Mouse (Mus musculus) kidney, adult 2 months (tissue): ENCODE measurements around the gene Larp1b. TPM values are rescaled to one million over a fixed set of nuclear protein-coding genes. Genes with fewer than 3 reads are reported as not detected.
A peak's percentile ranks its signal among the peaks of the same experiment; 100 is the strongest.

Experiments used
- DNase-seq: peaks from one replicate; pipeline ENCODE4 v3.0.0; 2021
- H3K27ac ChIP-seq: fragments of 200-500 bp; 2 replicates; pipeline ENCODE4 v1.5.1; 2012; ENCODE audit warnings: low read depth, low read length, control low read depth, inconsistent platforms; ENCODE audit not compliant: insufficient read depth
- H3K27me3 ChIP-seq: fragments of 200-500 bp; replicated peaks from 2 replicates; pipeline ENCODE4 v1.6.1; 2012; ENCODE audit warnings: mild to moderate bottlenecking, moderate library complexity, low read length, inconsistent platforms; ENCODE audit not compliant: control insufficient read depth, insufficient read depth
- H3K36me3 ChIP-seq: fragments of 200-500 bp; 2 replicates; pipeline ENCODE4 v1.6.1; 2012; ENCODE audit warnings: mild to moderate bottlenecking, moderate library complexity, low read length, inconsistent platforms; ENCODE audit not compliant: control insufficient read depth, insufficient read depth
- H3K4me1 ChIP-seq: fragments of 200-500 bp; 2 replicates; pipeline ENCODE4 v1.6.1; 2011; ENCODE audit warnings: low read length; ENCODE audit not compliant: control insufficient read depth, insufficient read depth
- H3K4me3 ChIP-seq: fragments of 200-500 bp; 2 replicates; pipeline ENCODE4 v1.5.1; 2011; ENCODE audit warnings: mild to moderate bottlenecking, low read depth, low read length, control low read depth; ENCODE audit not compliant: insufficient read depth
- CTCF ChIP-seq: fragments of 200-500 bp; conservative IDR thresholded peaks from 2 replicates; pipeline ENCODE4 v1.5.1; 2011; ENCODE audit warnings: low read depth, mild to moderate bottlenecking, control low read depth, low read length, moderate library complexity, mixed read lengths; ENCODE audit not compliant: insufficient read depth, insufficient read length
- POLR2A ChIP-seq: fragments of 200-500 bp; IDR thresholded peaks from one replicate; pipeline ENCODE4 v1.6.1; 2011; ENCODE audit warnings: low read depth, low read length, control low read depth
- WGBS: fragments of 180-500 bp; shearing (Covaris S2); methylation state at CpG from one replicate; pipeline ENCODE4 v1.1.7; 2018; 5-methylcytosine and 5-hydroxymethylcytosine counted together
- polyA plus RNA-seq: library from polyadenylated mRNA; depleted of rRNA; stranded (reverse); fragments of >200 nt; gene quantifications from 2 replicates; pipeline ENCODE4 v1.2.3, GENCODE M21; 2012

Gene Larp1b
- polyA plus RNA-seq, 1 experiment, result 15.6 TPM

- TF ChIP-seq POLR2A, result no peak
- TF ChIP-seq CTCF, result no peak
- Histone ChIP-seq H3K27ac (no peak overlapping the region), H3K27me3 (no peaks in the 10 kb centered on the region), H3K4me3 (no peak overlapping the region), H3K36me3 (no peaks in the 10 kb centered on the region), H3K4me1 (no peaks in the 10 kb centered on the region)
- no peak for DNase-seq
- WGBS, result 65% methylated on average over 11 of the region's 11 CpGs
These were observed 94.2 kb downstream of the Larp1b start for GRCm38 (mm10) chr3:41043756-41044354.

GRCm38 (mm10) chr3:41047838-41048237, 98.2 kb downstream of the Larp1b start:
- no peak for DNase-seq
- H3K4me3 ChIP-seq, result no peak overlapping the region
- TF ChIP-seq CTCF (no peak), POLR2A (no peak)
- no peak overlapping the region for H3K27ac ChIP-seq
- no peaks in the 10 kb centered on the region for H3K27me3 ChIP-seq
- no peaks in the 10 kb centered on the region for H3K4me1 ChIP-seq
- H3K36me3 ChIP-seq, result no peaks in the 10 kb centered on the region
- WGBS, result 88% methylated on average over 6 of the region's 6 CpGs

GRCm38 (mm10) chr3:41053334-41053733, 103.7 kb downstream of the Larp1b start:
- Histone ChIP-seq H3K36me3 (no peaks in the 10 kb centered on the region), H3K27me3 (no peaks in the 10 kb centered on the region), H3K4me3 (no peak overlapping the region), H3K4me1 (no peaks in the 10 kb centered on the region), H3K27ac (no peak overlapping the region)
- no peak for DNase-seq
- WGBS, result 93% methylated on average over 3 of the region's 3 CpGs
- TF ChIP-seq CTCF, result no peak
- TF ChIP-seq POLR2A, result no peak

GRCm38 (mm10) chr3:41058395-41058794, 108.8 kb downstream of the Larp1b start:
- WGBS, result 55% methylated on average over 2 of the region's 2 CpGs
- peak; percentile 16 for DNase-seq
- H3K27ac ChIP-seq, result no peak overlapping the region

GRCm38 (mm10) chr3:41059249-41059648, 109.6 kb downstream of the Larp1b start:
- Histone ChIP-seq H3K4me3 (no peak overlapping the region), H3K36me3 (no peaks in the 10 kb centered on the region), H3K27ac (no peak overlapping the region), H3K27me3 (no peaks in the 10 kb centered on the region), H3K4me1 (no peaks in the 10 kb centered on the region)
- DNase-seq, result no peak
- 91% methylated on average over 3 of the region's 3 CpGs for WGBS
- TF ChIP-seq POLR2A (no peak), CTCF (no peak)

More at GRCm38 (mm10) chr3:41058395-41058794, 108.8 kb downstream of the Larp1b start:
- TF ChIP-seq CTCF, result no peak
- no peak for TF ChIP-seq POLR2A
- no peak overlapping the region for H3K4me3 ChIP-seq
- H3K36me3 ChIP-seq, result no peaks in the 10 kb centered on the region
- H3K4me1 ChIP-seq, result no peaks in the 10 kb centered on the region
- no peaks in the 10 kb centered on the region for H3K27me3 ChIP-seq

- Histone ChIP-seq H3K4me3 (no peak overlapping the region), H3K4me1 (0 out of 2 replicates have a peak, but pooled peaks cover 2% of the 10 kb centered on the region), H3K36me3 (no peaks in the 10 kb centered on the region), H3K27me3 (no peaks in the 10 kb centered on the region), H3K27ac (no peak overlapping the region)
- WGBS, result 67% methylated on average over 3 of the region's 3 CpGs
- TF ChIP-seq POLR2A, result no peak
- TF ChIP-seq CTCF, result no peak
- DNase-seq, result no peak
These were observed 112.4 kb downstream of the Larp1b start for GRCm38 (mm10) chr3:41061831-41062565.

- WGBS, result 94% methylated on average over 2 of the region's 2 CpGs
- no peak for DNase-seq
- H3K27ac ChIP-seq, result no peak overlapping the region
These were observed 113.1 kb downstream of the Larp1b start for GRCm38 (mm10) chr3:41062758-41063157.

More at GRCm38 (mm10) chr3:41062758-41063157, 113.1 kb downstream of the Larp1b start:
- TF ChIP-seq POLR2A (no peak), CTCF (no peak)
- Histone ChIP-seq H3K36me3 (no peaks in the 10 kb centered on the region), H3K27me3 (no peaks in the 10 kb centered on the region), H3K4me3 (no peak overlapping the region), H3K4me1 (0 out of 2 replicates have a peak, but pooled peaks cover 2% of the 10 kb centered on the region)
